Mouse (Mus musculus) midbrain, embryonic 11.5 days (tissue): ENCODE results near the gene Mia. TPM values are rescaled to one million over a fixed set of nuclear protein-coding genes. Genes with fewer than 3 reads are reported as not detected.

ENCODE experiments used
- ATAC-seq: fragments of 200-750 bp; cut with Nextera tagmentation; 2 replicates; pipeline ENCODE4 v1.8.0; 2017; ENCODE audit warnings: moderate TSS enrichment, moderate library complexity; ENCODE audit not compliant: low FRiP score
- DNase-seq: peaks from one replicate; pipeline ENCODE4 v3.0.0; 2015; ENCODE audit warnings: low spot score; ENCODE audit errors: missing footprints
- H3K27ac ChIP-seq: fragments of 300-500 bp; sonication (generic); 2 replicates; pipeline ENCODE4 v1.5.1; 2014; ENCODE audit warnings: low read depth, low read length
- H3K27me3 ChIP-seq: fragments of 300-500 bp; sonication (generic); 2 replicates; pipeline ENCODE4 v1.6.1; 2014; ENCODE audit warnings: mild to moderate bottlenecking, low read length, moderate library complexity, mixed read lengths; ENCODE audit not compliant: control insufficient read depth, insufficient read depth
- H3K36me3 ChIP-seq: fragments of 300-500 bp; sonication (generic); 2 replicates; pipeline ENCODE4 v1.6.1; 2014; ENCODE audit warnings: mild to moderate bottlenecking, low read length, moderate library complexity, mixed read lengths; ENCODE audit not compliant: control insufficient read depth, insufficient read depth
- H3K4me1 ChIP-seq: fragments of 300-500 bp; sonication (generic); 2 replicates; pipeline ENCODE4 v1.6.1; 2014; ENCODE audit warnings: low read length; ENCODE audit not compliant: control insufficient read depth, insufficient read depth
- H3K4me2 ChIP-seq: fragments of 300-500 bp; sonication (generic); 2 replicates; pipeline ENCODE4 v1.6.1; 2014; ENCODE audit warnings: mild to moderate bottlenecking, moderate library complexity
- H3K4me3 ChIP-seq: fragments of 300-500 bp; sonication (generic); 2 replicates; pipeline ENCODE4 v1.5.1; 2014; ENCODE audit warnings: low read depth, low read length
- H3K9ac ChIP-seq: fragments of 300-500 bp; sonication (generic); 2 replicates; pipeline ENCODE4 v1.6.1; 2014; ENCODE audit warnings: low read length
- H3K9me3 ChIP-seq: fragments of 300-500 bp; sonication (generic); 2 replicates; pipeline ENCODE4 v1.6.1; 2016; ENCODE audit warnings: low read length; ENCODE audit not compliant: control insufficient read depth
- WGBS: fragments of 180-500 bp; shearing (Covaris S2); extraction: QIAGEN DNeasy Blood & Tissue Kit; methylation state at CpG from one replicate; pipeline ENCODE4 v1.1.7; 2014; 5-methylcytosine and 5-hydroxymethylcytosine counted together
- polyA plus RNA-seq: library from polyadenylated mRNA; unstranded; fragments of >200 nt; fragmentation: Nextera tagmentation; extraction: Ambion mirVana; gene quantifications from 2 replicates; pipeline ENCODE4 v1.2.1, GENCODE M21; 2014

Gene Mia
- polyA plus RNA-seq, 1 experiment from 2014 or later: 0.93 TPM

DNA sequence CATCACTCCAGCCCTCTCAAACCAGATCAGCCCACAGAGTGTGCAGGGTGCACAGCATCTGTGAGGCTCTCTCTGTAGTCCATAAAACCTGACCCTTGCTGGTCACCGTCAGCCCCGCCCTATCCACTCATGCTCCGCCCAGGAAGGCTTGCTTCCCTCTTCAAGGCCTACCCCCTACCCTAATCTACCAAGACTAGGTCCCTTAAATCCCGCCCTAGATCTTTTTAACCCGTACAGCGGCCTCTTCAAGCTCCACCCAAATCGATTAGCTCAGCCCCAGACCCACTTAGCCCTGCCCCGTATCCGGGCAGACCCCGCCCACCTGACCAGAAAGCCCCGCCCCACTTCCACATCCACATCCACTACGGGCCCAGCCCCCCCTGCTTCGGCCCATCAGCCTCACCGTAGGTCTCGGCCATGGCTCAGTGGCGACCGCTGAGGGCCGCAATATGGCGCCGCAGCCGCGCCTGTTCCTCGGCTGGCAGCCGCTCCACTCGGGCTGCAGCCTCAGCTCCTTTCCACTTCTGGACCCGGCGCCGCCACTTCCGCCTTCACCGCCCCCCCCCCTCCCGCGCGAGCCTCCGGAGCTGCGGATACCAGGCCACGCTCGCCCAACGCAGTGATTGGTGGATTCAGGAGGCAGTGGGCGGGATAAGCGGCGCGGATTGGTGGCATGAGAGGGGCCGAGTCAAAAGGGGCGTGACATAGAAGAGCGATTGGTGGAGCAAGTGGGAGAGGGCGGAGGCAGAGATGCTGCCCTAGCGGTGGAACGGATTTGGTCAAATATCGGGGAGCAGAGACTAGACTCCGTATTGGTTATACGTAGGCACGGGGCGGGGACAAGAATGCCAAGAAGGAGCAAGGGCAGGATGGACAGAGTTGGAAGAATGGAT, 2.4 kb downstream of the Mia start, which contains the start of gene Rab4b:
Rab4b (minus strand) TSS at position 573 of the 893 bp plus-strand sequence.
- H3K27ac ChIP-seq: peak within 1 kb of the TSS; percentile 87
- H3K9ac ChIP-seq: peak within 1 kb of the TSS; percentile 66
- no peaks in the 10 kb centered on the region for H3K9me3 ChIP-seq
- H3K4me3 ChIP-seq: peak within 1 kb of the TSS; percentile 72
- H3K4me2 ChIP-seq: peak within 1 kb of the TSS; percentile 50
- ATAC-seq (peak; percentile 98), DNase-seq (peak; percentile 99)
- H3K36me3 ChIP-seq: no peaks in the 10 kb centered on the region
- no peaks in the 10 kb centered on the region for H3K27me3 ChIP-seq
- WGBS: under 1% methylated on average over 53 of the region's 53 CpGs
- peaks cover 8% of the 10 kb centered on the region for H3K4me1 ChIP-seq

DNA sequence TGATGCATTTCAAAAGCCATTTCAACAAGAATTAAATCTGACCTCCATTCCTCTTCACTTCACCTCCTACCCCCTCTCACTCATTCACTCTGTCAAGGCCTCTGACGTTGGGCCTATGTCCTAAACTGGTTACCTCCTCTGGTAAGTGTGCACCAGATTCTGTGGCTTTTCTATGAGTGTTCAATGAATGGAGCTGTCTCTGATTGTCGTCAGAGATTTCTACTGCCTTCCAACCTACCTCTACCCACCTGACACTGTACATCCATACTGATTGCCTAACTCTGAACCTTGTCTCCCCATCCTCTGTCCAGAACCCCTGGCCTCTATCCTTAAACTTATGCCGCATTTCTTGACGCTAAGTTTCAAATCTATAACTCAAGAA, 3.0 kb downstream of the Mia start:
- 31% methylated on average over 4 of the region's 4 CpGs for WGBS
- Histone ChIP-seq H3K9me3 (no peaks in the 10 kb centered on the region), H3K4me3 (peak overlapping the region; percentile 72), H3K27me3 (no peaks in the 10 kb centered on the region), H3K27ac (peak overlapping the region; percentile 87), H3K4me1 (peaks cover 8% of the 10 kb centered on the region), H3K9ac (peak overlapping the region; percentile 66), H3K4me2 (peak overlapping the region; percentile 44), H3K36me3 (no peaks in the 10 kb centered on the region)
- peak; percentile 8; the same call in 1 of the 2 replicates for ATAC-seq
- no peak for DNase-seq

DNA sequence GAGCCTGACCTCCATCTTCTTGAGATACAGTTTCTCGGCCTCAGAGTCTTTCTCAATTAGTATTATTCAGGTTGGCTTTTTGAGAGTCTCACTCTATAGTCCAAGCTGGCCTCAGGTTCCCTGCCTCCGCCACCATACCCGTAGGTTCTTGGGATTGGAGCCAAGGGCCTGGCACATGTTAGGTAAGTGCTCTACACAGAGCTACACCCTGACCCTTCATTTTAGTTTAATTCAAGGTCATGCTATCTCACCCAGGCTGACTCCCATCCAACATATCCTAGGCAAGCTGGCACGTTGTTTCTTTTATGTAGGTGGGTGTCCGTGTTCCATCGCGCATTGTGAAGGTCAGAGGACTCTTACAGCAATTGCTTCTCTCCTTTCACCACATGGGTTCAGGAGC, 6.1 kb downstream of the Mia start:
- Histone ChIP-seq H3K36me3 (no peaks in the 10 kb centered on the region), H3K9me3 (no peaks in the 10 kb centered on the region), H3K4me3 (no peak overlapping the region), H3K9ac (no peak overlapping the region), H3K27ac (no peak overlapping the region), H3K4me2 (no peak overlapping the region), H3K4me1 (peaks cover 6% of the 10 kb centered on the region), H3K27me3 (no peaks in the 10 kb centered on the region)
- DNase-seq (no peak), ATAC-seq (no peak)
- 97% methylated on average over 7 of the region's 7 CpGs for WGBS

DNA sequence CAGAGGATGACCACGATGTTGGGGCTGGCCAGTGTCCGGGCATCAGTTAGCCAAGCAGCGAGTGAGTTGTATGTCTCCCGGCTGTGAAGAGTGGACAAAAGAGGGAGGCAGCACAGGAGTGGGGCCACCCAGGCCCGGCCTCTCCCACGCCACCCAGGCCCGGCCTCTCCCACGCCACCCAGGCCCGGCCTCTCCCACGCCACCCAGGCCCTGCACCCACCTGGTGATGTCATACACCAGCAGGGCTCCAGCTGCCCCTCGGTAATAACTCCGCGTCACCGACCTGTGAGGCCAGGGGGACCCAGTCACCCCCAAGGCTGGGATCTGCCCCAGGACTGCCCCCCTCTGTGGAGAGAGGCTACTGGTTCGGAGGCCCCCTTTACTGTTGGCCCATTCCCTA, 6.5 kb downstream of the Mia start:
- 93% methylated on average over 15 of the region's 15 CpGs for WGBS
- ATAC-seq (no peak), DNase-seq (no peak)
- Histone ChIP-seq H3K27me3 (no peaks in the 10 kb centered on the region), H3K27ac (no peak overlapping the region), H3K36me3 (no peaks in the 10 kb centered on the region), H3K9ac (no peak overlapping the region), H3K4me1 (peaks cover 5% of the 10 kb centered on the region), H3K4me3 (no peak overlapping the region), H3K4me2 (no peak overlapping the region), H3K9me3 (no peaks in the 10 kb centered on the region)

DNA sequence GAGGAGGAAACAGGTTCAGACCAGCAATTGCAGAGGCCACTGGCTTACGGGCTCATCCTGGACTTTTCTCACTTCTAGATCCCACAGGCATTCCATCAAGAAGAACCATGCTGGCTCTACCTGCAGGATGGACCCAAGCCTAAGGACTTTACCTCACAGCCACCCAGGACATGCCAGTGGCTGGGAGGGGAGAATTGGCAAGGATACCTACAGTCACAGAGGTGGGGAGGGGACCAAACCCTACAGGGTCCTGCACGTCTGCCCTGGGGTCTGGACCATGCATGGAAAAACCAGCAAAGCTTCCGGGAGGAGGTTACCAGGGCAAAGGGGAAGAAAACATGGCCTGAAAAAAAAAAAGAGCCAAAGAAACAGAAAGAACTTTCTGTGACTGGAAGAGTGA, 10.0 kb downstream of the Mia start:
- Histone ChIP-seq H3K27ac (no peak overlapping the region), H3K9me3 (no peaks in the 10 kb centered on the region), H3K9ac (no peak overlapping the region), H3K4me3 (no peak overlapping the region), H3K27me3 (no peaks in the 10 kb centered on the region), H3K4me2 (no peak overlapping the region), H3K4me1 (peaks cover 5% of the 10 kb centered on the region), H3K36me3 (no peaks in the 10 kb centered on the region)
- 96% methylated on average over 3 of the region's 3 CpGs for WGBS
- ATAC-seq: no peak
- DNase-seq: no peak

- Histone ChIP-seq H3K27ac (no peak overlapping the region), H3K9ac (no peak overlapping the region), H3K36me3 (peaks cover 5% of the 10 kb centered on the region; the same call in 1 of the 2 replicates), H3K9me3 (no peaks in the 10 kb centered on the region), H3K4me1 (peaks cover 29% of the 10 kb centered on the region), H3K27me3 (no peaks in the 10 kb centered on the region), H3K4me3 (no peak overlapping the region), H3K4me2 (no peak overlapping the region)
- no peak for ATAC-seq
- no peak for DNase-seq
- WGBS: 95% methylated on average over 5 of the region's 5 CpGs
These were observed 12.6 kb downstream of the Mia start for GRCm38 (mm10) chr7:27168371-27168770.

DNA sequence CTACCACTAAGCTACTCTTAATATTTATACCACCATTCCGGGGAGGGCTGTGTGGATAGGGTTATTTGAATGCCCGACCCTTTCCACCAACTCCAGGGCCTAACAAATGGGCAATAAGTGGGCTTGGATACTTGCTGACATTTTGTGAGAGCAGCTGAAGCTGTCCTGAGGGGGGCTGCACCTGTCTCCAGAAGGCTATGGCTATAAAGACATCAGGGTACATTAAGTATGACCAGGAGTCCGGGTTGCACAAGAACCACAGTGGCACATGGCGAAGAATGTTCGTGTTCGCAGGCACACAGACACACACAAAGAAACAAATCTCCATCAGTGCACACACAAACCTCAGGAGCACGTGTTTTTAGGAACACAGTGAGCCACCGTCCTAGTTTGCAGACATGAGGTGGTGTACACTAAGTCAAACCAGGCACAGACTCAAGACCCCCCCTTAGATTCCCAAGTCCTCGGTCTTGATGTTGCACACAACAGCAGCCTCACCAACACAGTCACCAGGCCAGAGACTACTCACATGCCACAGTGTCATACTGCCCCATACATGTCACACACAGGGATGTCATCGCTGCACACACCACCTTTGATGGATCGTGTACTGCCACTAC, 13.4 kb downstream of the Mia start:
- no peak for ATAC-seq
- WGBS: 78% methylated on average over 11 of the region's 11 CpGs

GRCm38 (mm10) chr7:27166614-27167474, 14.1 kb downstream of the Mia start, which contains the start of gene Egln2:
Egln2 (minus strand) TSS chr7:27166802.
- Histone ChIP-seq H3K27me3 (no peaks in the 10 kb centered on the region), H3K27ac (peak within 1 kb of the TSS; percentile 97), H3K4me3 (peak within 1 kb of the TSS; percentile 78), H3K9ac (peak within 1 kb of the TSS; percentile 86), H3K9me3 (no peaks in the 10 kb centered on the region), H3K36me3 (peaks cover 5% of the 10 kb centered on the region; the same call in 1 of the 2 replicates), H3K4me2 (peak within 1 kb of the TSS; percentile 79), H3K4me1 (peaks cover 36% of the 10 kb centered on the region)
- DNase-seq: peak; percentile 99
- whole genome bisulfite sequencing: 2% methylated on average over 54 of the region's 61 CpGs
- peak; percentile 88 for ATAC-seq

More for the DNA sequence above, 13.4 kb downstream of the Mia start:
- peak overlapping the region; percentile 97 for H3K27ac ChIP-seq
- peak; percentile 86 for DNase-seq
- peak overlapping the region; percentile 86 for H3K9ac ChIP-seq
- H3K36me3 ChIP-seq: peaks cover 5% of the 10 kb centered on the region; the same call in 1 of the 2 replicates
- H3K9me3 ChIP-seq: no peaks in the 10 kb centered on the region
- H3K4me3 ChIP-seq: peak overlapping the region; percentile 78; the same call in 1 of the 2 replicates
- H3K4me1 ChIP-seq: peaks cover 36% of the 10 kb centered on the region
- H3K4me2 ChIP-seq: peak overlapping the region; percentile 79
- no peaks in the 10 kb centered on the region for H3K27me3 ChIP-seq
